Mouse (Mus musculus): ENCODE measurements around the gene Dcun1d3.

Dcun1d3 gene

GRCm38 (mm10) chr7:119895639-119896512 is at the start of gene Dcun1d3, which contains the start of gene Lyrm1:
Dcun1d3 (minus strand) TSS chr7:119896298.
Lyrm1 (plus strand) TSS chr7:119895861.
- peak; percentile 94 for DNase-seq (ENCODE audit: low spot score)

DNA sequence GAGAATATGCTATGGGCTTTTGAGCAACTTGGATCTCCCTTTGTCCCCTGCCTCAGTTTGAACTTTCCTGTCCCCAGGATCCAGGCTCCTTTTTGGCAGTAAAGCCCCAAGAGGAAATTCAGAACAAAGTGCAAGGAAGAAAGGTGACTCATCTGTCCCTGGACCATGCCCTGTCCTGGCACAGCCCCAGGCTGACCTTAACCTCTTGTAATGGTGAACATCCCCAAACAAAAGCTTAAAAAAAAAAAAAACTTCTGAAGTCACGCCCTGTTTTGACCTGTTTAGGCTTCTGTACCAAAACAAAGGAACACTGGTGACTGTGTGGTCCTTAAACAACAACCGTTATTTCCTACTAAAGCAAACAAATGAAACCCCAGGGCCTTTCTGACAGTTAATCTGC is 45.5 kb upstream of the Dcun1d3 start:
- no peak for DNase-seq (ENCODE audit: low spot score)

GRCm38 (mm10) chr7:119937036-119937435 is 40.9 kb upstream of the Dcun1d3 start:
- DNase-seq (ENCODE audit: low spot score): no peak

- DNase-seq (ENCODE audit: low spot score): no peak
Measured at GRCm38 (mm10) chr7:119936321-119936720, 40.2 kb upstream of the Dcun1d3 start.

- DNase-seq (ENCODE audit: low spot score): no peak
Measured at GRCm38 (mm10) chr7:119928783-119929440, 32.8 kb upstream of the Dcun1d3 start.

DNA sequence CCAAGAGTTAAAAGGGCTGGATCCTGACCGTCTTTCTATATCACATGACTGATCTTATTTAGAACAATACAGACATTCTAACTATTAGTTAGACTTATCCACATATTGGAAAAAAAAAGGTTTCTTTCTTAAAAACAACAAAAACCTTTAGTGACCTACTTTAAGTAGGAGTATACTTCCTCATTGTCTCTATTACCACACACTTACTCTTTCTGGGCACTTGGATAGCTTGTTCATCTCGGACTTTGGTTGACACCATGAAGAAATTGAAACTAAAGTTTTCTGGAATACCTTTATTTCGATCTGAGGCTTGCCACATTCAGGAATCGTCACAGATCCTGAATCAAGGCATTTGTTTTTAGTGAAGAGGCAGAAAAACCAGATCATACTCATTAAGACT is 25.0 kb upstream of the Dcun1d3 start:
- no peak for DNase-seq (ENCODE audit: low spot score)

GRCm38 (mm10) chr7:119920457-119920856 is 24.4 kb upstream of the Dcun1d3 start:
- DNase-seq (ENCODE audit: low spot score): no peak

DNA sequence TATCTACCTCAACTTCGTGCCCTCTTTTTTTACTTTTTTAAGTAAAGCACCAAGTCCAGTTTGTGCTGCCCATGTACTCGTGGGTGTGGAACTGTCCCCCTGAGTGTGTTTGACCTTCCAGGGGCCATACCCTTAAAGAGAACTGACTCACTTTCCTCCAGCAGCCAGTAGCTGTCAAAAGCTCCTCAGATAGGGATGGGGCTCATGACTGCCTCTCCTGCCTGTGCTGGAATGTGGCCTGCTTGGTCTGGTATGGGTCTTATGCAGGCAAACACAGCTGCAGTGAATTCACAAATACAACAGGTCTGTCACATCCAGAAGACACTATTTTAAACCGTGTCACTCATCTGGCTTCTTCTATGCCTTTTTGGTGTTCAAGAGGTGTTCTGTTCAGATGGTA is 15.6 kb upstream of the Dcun1d3 start:
- DNase-seq (ENCODE audit: low spot score): no peak

DNA sequence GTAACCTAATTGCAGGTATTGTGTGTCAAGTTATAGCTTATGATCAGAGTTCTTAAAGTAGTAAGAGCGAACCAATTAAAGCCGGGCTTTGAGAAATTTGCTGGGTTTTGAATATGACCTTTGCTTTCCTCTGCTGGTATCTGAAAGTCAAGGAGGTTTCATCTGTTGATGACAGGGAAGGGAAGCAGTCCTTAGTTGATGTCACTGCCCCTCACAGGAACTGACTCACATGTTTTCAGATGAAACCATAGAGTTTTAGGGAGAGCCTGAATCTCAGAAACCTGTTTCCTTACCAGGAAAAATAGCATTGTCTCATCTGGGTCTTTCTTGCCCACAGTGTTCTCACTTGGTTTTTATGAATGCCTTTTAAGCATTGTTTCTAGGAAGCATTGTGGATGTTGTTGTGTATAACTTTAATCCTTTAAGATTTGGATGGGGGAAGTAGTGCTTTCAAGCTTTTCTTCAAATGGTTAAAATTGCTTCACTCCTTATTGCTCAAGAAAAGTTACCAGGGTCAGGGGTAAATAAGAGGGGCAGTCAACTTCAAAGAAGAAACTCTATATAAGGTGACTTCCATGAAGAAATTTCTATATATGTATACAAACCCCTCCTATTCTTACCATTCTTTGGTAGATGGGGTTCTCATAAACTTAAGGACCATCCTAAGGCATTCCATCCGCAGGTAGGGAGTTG is 10.6 kb upstream of the Dcun1d3 start:
- DNase-seq (ENCODE audit: low spot score): no peak

GRCm38 (mm10) chr7:119899386-119900057 is 3.4 kb upstream of the Dcun1d3 start:
- DNase-seq (ENCODE audit: low spot score): no peak

- no peak for DNase-seq (ENCODE audit: low spot score)
Measured at GRCm38 (mm10) chr7:119898247-119898856, 2.3 kb upstream of the Dcun1d3 start.

DNA sequence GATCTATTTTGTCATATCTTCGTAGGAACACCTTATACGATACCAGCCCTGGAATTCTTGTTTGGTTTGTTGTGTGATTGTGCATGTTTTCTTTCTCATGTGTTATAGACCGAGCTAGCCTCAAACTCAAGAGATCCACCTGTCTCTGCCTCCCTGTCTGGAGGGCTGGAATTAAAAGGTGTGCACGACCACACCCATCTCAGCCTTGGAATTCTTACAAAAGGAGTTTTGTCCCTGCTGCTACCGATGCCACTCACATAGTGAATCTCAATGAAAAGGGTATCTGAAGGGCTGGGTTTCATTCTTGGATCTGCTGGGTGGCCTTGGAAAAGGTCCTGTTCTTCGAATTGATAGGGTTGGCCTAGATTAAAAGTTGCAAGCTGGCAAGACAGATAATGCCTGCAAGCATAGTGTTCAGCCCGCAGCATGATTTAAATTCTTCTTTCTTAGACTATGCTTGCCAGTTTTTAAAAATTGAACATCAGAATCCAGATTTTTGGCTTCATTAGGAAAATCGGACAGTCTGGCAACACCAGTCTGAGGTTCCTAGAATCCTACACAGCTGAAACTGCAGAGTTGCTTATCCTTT is 1.5 kb upstream of the Dcun1d3 start:
- peak; percentile 29 for DNase-seq (ENCODE audit: low spot score)

DNA sequence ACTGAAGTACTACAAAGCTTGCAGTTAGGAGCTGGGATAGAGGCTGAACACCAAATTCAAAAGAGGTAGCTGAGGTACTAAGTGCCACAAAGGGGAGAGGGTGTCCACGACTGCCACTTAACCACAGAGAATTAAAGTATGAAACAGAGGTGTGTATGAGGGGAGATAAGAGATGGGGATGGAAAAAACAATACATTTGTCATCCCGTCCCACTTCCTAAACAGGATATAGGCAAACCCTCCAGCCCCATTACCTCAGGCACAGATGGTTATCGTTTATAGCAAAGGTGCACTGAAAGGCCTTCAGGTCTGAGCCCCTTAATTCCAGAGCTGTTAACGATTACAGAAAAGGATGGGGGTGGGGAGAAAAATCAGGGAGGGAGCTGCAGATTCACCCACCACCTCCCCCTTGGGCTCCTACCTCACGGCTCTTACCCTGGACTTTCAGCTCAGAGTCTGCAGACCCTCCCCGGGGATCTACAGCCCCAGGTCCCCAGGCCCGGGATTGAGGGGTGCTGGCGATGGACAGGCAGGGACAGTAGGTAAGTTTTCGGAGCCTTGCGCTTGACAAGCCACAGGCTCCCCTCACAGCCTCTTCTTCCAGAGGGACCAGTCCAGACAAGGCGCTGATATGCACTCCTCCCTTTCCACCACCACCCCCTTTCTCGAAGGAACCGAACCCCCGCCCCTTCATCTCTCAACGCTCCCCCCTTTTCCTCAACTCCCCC is 1.1 kb downstream of the Dcun1d3 start:
- DNase-seq (ENCODE audit: low spot score): peak; percentile 10

GRCm38 (mm10) chr7:119892742-119893141 is 3.4 kb downstream of the Dcun1d3 start:
- DNase-seq (ENCODE audit: low spot score): no peak

- no peak for DNase-seq (ENCODE audit: low spot score)
Measured at GRCm38 (mm10) chr7:119892198-119892597, 3.9 kb downstream of the Dcun1d3 start.

DNA sequence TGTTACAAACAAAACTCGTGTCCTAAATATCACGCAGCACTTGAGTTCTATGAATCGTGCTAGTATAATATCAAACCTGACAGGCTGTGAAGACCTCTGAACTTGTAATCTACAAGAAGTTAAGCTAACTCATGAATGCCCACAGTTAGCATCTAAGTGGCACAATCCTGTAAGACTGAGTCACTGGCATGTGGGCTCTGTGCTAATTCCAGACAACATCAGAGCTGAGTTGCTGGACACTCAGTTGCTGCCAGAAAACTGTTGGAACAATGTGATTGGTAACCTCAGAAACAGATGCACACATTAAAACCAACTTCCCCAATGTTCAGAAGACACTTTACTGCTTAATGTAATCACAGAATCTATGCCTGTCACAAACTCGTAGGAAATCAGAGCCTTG is 8.2 kb downstream of the Dcun1d3 start:
- no peak for DNase-seq (ENCODE audit: low spot score)

DNA sequence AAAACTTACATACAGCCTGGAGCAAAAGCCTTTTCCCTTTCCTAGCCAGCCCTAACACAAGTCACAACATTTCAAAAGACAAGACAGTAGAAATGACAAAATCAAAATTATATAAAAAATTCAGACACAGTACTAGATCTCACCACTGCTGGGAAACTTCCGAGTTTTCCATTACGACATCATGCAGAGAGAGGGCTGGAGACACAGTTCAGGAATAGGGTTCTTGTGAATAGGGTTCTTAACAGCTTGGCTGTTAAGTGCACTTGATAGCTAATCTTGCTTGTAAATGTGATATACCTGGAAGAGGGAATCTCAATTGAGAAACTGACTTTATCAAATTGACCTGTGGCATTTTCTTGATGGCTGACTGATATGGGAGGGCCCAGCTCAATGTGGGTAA is 14.9 kb downstream of the Dcun1d3 start:
- no peak for DNase-seq (ENCODE audit: low spot score)

DNA sequence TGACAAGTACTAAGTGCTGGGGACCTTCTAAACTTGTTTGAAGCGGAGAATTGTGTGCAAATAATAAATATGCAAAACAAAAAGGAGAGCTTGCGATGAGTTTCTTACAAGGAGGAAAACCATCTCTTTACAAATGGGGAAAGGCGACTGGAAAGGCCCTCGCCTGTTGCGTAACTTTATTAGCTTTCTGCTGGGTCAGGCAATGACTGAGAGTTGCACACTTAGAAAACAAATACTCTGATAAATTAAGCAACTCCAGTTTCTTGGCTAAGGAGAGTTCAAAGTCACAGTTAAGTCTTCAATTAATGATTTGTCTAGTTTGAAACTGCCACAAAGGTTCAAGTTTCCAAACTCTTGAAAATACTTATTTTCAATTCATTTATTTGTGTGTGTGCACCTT is 15.8 kb downstream of the Dcun1d3 start:
- no peak for DNase-seq (ENCODE audit: low spot score)

GRCm38 (mm10) chr7:119879171-119879570 is 16.9 kb downstream of the Dcun1d3 start:
- DNase-seq (ENCODE audit: low spot score): no peak

GRCm38 (mm10) chr7:119875776-119876440 is 20.2 kb downstream of the Dcun1d3 start:
- DNase-seq (ENCODE audit: low spot score): no peak

Measured in c-Kit-positive CD71-positive TER-119-positive erythroid progenitor cells, embryonic 14.5 days (primary cell).